Mouse (Mus musculus) CH12.LX (cell line): ENCODE results near the gene Amz2. TPM values are rescaled to one million over a fixed set of nuclear protein-coding genes. Genes with fewer than 3 reads are reported as not detected.

Source experiments
- DNase-seq: peaks from one replicate; pipeline ENCODE4 v3.0.0-alpha.2; 2013; ENCODE audit errors: extremely low read depth
- H3K27ac ChIP-seq: 2 replicates; pipeline ENCODE4 v1.5.1; 2012; ENCODE audit warnings: low read depth, mild to moderate bottlenecking, control low read depth, moderate library complexity; ENCODE audit not compliant: insufficient read depth
- H3K27me3 ChIP-seq: replicated peaks from 2 replicates; pipeline ENCODE3; 2012; ENCODE audit warnings: inconsistent platforms
- H3K36me3 ChIP-seq, 2 experiments: replicated peaks in 1 of 2; 2 replicates each; pipeline versions ENCODE3 to v1.6.1; 2012; ENCODE audit warnings: inconsistent platforms in 1 of 2, low read length in 1 of 2, mild to moderate bottlenecking in 1 of 2, mixed read lengths in 1 of 2, moderate library complexity in 1 of 2; ENCODE audit not compliant: control insufficient read depth in 1 of 2, insufficient read depth in 1 of 2
- H3K4me1 ChIP-seq, 2 experiments: 2 replicates each; pipeline ENCODE4 v1.6.1; 2012; ENCODE audit warnings: inconsistent platforms in 1 of 2, moderate library complexity in 1 of 2; ENCODE audit not compliant: insufficient read depth in 2 of 2, control insufficient read depth in 1 of 2
- H3K4me2 ChIP-seq: 2 replicates; pipeline ENCODE4 v1.6.1; 2012; ENCODE audit warnings: low read depth, mild to moderate bottlenecking, control low read depth; ENCODE audit not compliant: poor library complexity, insufficient read depth, severe bottlenecking
- H3K4me3 ChIP-seq, 3 experiments: fragments of 150-350 bp in 1 of 3; sonication (generic) in 1 of 3; replicated peaks in 1 of 3; 2 replicates each; pipeline versions ENCODE3 to v1.5.1; 2011 to 2012; ENCODE audit warnings: low read depth in 2 of 3, low read length in 2 of 3, mild to moderate bottlenecking in 2 of 3, moderate library complexity in 2 of 3, control low read depth in 1 of 3, improper control_type of control experiment in 1 of 3, inconsistent platforms in 1 of 3, mixed read lengths in 1 of 3; ENCODE audit not compliant: poor library complexity in 1 of 3
- H3K79me2 ChIP-seq: replicated peaks from 2 replicates; pipeline ENCODE4 v1.6.1; 2012; ENCODE audit warnings: mild to moderate bottlenecking, moderate library complexity; ENCODE audit not compliant: control insufficient read depth, poor library complexity, insufficient read depth, severe bottlenecking; ENCODE audit errors: extremely low read depth
- H3K9ac ChIP-seq: 2 replicates; pipeline ENCODE4 v1.6.1; 2012; ENCODE audit warnings: low read depth, mild to moderate bottlenecking, control low read depth, moderate library complexity; ENCODE audit not compliant: insufficient read depth
- H3K9me3 ChIP-seq: replicated peaks from 2 replicates; pipeline ENCODE3; 2012; ENCODE audit warnings: low read length, inconsistent platforms, mixed read lengths
- BHLHE40 ChIP-seq: IDR thresholded peaks from 2 replicates; pipeline ENCODE4 v1.6.1; 2011; ENCODE audit warnings: mild to moderate bottlenecking, low read depth, low read length, improper control_type of control experiment
- ELF1 ChIP-seq: IDR thresholded peaks from 2 replicates; pipeline ENCODE4 v1.6.1; 2014; ENCODE audit warnings: low read depth, mild to moderate bottlenecking, inconsistent platforms, low read length, improper control_type of control experiment
- EP300 ChIP-seq: IDR thresholded peaks from 2 replicates; pipeline ENCODE4 v1.6.1; 2011; ENCODE audit warnings: low read length, improper control_type of control experiment
- ETS1 ChIP-seq: conservative IDR thresholded peaks from 2 replicates; pipeline ENCODE4 v1.6.1; 2012; ENCODE audit warnings: low read depth, mild to moderate bottlenecking, inconsistent platforms, low read length, improper control_type of control experiment, moderate library complexity
- GABPA ChIP-seq: IDR thresholded peaks from 2 replicates; pipeline ENCODE4 v1.6.1; 2012; ENCODE audit warnings: low read depth, low read length, improper control_type of control experiment, inconsistent platforms; ENCODE audit not compliant: insufficient replicate concordance
- JUN ChIP-seq: IDR thresholded peaks from 2 replicates; pipeline ENCODE4 v1.6.1; 2011; ENCODE audit warnings: low read depth, mild to moderate bottlenecking, low read length, improper control_type of control experiment, moderate library complexity; ENCODE audit not compliant: insufficient read depth
- KAT2A ChIP-seq: IDR thresholded peaks from 2 replicates; pipeline ENCODE4 v1.6.1; 2012; ENCODE audit warnings: low read length, improper control_type of control experiment, inconsistent platforms; ENCODE audit not compliant: insufficient replicate concordance
- MAZ ChIP-seq: IDR thresholded peaks from 2 replicates; pipeline ENCODE4 v1.6.1; 2012; ENCODE audit warnings: low read depth, mild to moderate bottlenecking, inconsistent platforms, low read length, improper control_type of control experiment, moderate library complexity
- MEF2A ChIP-seq: IDR thresholded peaks from 2 replicates; pipeline ENCODE4 v1.6.1; 2014; ENCODE audit warnings: low read depth, mild to moderate bottlenecking, inconsistent platforms, low read length, improper control_type of control experiment, borderline replicate concordance
- MXI1 ChIP-seq: IDR thresholded peaks from 2 replicates; pipeline ENCODE4 v1.6.1; 2011; ENCODE audit warnings: mild to moderate bottlenecking, low read depth, low read length, improper control_type of control experiment
- MYC ChIP-seq: IDR thresholded peaks from 2 replicates; pipeline ENCODE4 v1.6.1; 2011; ENCODE audit warnings: low read depth, mild to moderate bottlenecking, improper control_type of control experiment, low read length
- NELFE ChIP-seq: IDR thresholded peaks from 2 replicates; pipeline ENCODE4 v1.6.1; 2011; ENCODE audit warnings: low read depth, low read length, improper control_type of control experiment
- NRF1 ChIP-seq: IDR thresholded peaks from 2 replicates; pipeline ENCODE4 v1.6.1; 2014; ENCODE audit warnings: low read depth, mild to moderate bottlenecking, inconsistent platforms, low read length, improper control_type of control experiment, moderate library complexity
- PAX5 ChIP-seq: IDR thresholded peaks from 2 replicates; pipeline ENCODE4 v1.6.1; 2012; ENCODE audit warnings: low read length, inconsistent platforms, mixed read lengths
- POLR2A ChIP-seq: IDR thresholded peaks from 2 replicates; pipeline ENCODE4 v1.6.1; 2011; ENCODE audit warnings: low read depth, mild to moderate bottlenecking, improper control_type of control experiment, low read length
- RAD21 ChIP-seq: IDR thresholded peaks from 2 replicates; pipeline ENCODE4 v1.6.1; 2011; ENCODE audit warnings: low read depth, mild to moderate bottlenecking, low read length, improper control_type of control experiment, moderate library complexity
- TCF12 ChIP-seq: IDR thresholded peaks from 2 replicates; pipeline ENCODE4 v1.6.1; 2014; ENCODE audit warnings: low read depth, mild to moderate bottlenecking, inconsistent platforms, low read length, improper control_type of control experiment
- UBTF ChIP-seq: IDR thresholded peaks from 2 replicates; pipeline ENCODE4 v1.6.1; 2012; ENCODE audit warnings: low read depth, mild to moderate bottlenecking, inconsistent platforms, low read length, improper control_type of control experiment, moderate library complexity
- ZKSCAN1 ChIP-seq: IDR thresholded peaks from 2 replicates; pipeline ENCODE4 v1.6.1; 2012; ENCODE audit warnings: low read depth, inconsistent platforms, low read length, improper control_type of control experiment, borderline replicate concordance
- ZNF384 ChIP-seq: IDR thresholded peaks from 2 replicates; pipeline ENCODE4 v1.6.1; 2012; ENCODE audit warnings: low read depth, low read length, improper control_type of control experiment, inconsistent platforms
- dilution Hi-C: fragments of 300-500 bp; cut with MboI; formaldehyde crosslinking; loops from 2 replicates; pipeline ENCODE4 v1.14.3; 2020; ENCODE audit warnings: low sequenced_read_pairs; ENCODE audit not compliant: extremely low pct_unique_long_range_greater_than_20kb, extremely low pct_ligation_motif_present
- in situ Hi-C: fragments of 300-500 bp; cut with MboI; formaldehyde crosslinking; loops from 3 replicates; pipeline ENCODE4 v1.14.3; 2019; ENCODE audit warnings: low sequenced_read_pairs, low pct_ligation_motif_present, low pct_unique_long_range_greater_than_20kb, mixed read lengths
- polyA plus RNA-seq: library from polyadenylated mRNA; unstranded; fragments of >175 nt; gene quantifications from 2 replicates; pipeline ENCODE4 v1.2.1, GENCODE M21; 2012; ENCODE audit warnings: low read depth; ENCODE audit not compliant: insufficient read length
- total RNA-seq, 2 experiments: library from RNA; depleted of rRNA; stranded (reverse); fragments of 300-350 nt in 1 of 2; fragments of >200 nt in 1 of 2; gene quantifications; 2 replicates each; pipeline ENCODE4 v1.2.3; 2012 to 2014

Amz2 gene
- total and polyA plus RNA-seq, 3 experiments: 22.3 to 23.7 (median 23.3) TPM

DNA sequence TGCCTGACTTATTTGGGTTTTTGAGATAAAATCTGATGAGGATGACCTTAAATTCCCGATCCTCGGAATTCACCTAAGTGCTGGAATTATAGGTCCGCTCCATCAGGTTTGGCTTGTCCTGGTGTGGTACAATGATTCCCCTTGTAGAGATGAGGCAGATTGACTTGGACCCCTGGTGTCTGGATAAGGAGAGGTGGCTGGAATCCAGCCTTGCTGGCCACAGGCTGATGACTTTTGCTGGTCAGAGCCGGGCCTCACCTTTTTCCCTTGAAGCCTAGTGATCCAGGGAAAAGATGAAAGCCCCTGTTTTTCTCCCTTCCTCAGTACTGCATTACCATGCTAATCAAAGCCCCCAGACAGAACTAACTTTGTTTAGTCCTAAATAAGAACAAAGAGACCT, 50.0 kb downstream of the Amz2 start:
- Histone ChIP-seq H3K9me3 (no peaks in the 10 kb centered on the region), H3K9ac (no peak overlapping the region), H3K4me1 (peaks cover 21 to 59% of the 10 kb centered on the region in 2 experiments), H3K4me3 (no peak overlapping the region), H3K27me3 (no peaks in the 10 kb centered on the region), H3K79me2 (peaks cover 5% of the 10 kb centered on the region; the same call in 1 of the 2 replicates), H3K36me3 (no peaks in the 10 kb centered on the region), H3K4me2 (no peak overlapping the region)
- DNase-seq: no peak
- in situ Hi-C loops: no loop called here
- TF ChIP-seq MXI1 (peak; percentile 11; the same call in 1 of the 2 replicates), TCF12 (no peak), EP300 (no peak), POLR2A (no peak), ELF1 (no peak)
- TF ChIP-seq, all 38 proteins: peak for 1
- dilution Hi-C loops: no loop called here
- H3K27ac ChIP-seq: no peak overlapping the region

DNA sequence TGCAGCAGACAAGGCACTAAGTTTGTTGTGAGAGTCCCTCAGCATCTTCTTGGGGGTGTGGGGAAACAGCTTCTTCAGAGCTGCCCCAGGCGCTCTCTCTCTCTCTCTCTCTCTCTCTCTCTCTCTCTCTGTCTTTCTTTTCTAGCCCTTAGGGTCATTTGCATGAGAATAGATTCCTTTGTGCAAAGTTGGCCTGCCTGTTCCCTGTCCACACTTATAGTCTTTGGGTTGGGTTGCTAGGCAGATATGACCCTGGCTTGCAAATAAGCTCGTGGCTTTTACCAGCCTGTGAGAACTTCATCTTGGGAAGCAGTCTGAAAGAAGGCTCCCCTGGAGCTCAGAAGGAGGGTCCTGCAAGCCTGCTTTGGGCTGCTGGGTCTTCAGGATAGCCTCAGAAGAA, 50.5 kb downstream of the Amz2 start:
- Histone ChIP-seq H3K4me3 (no peak overlapping the region), H3K4me2 (0 out of 2 replicates have a peak overlapping the region, but pooled peaks have one; percentile 5), H3K27me3 (no peaks in the 10 kb centered on the region), H3K36me3 (no peaks in the 10 kb centered on the region), H3K9me3 (no peaks in the 10 kb centered on the region), H3K79me2 (peaks cover 5% of the 10 kb centered on the region; the same call in 1 of the 2 replicates), H3K9ac (no peak overlapping the region), H3K4me1 (peaks cover 21 to 54% of the 10 kb centered on the region in 2 experiments), H3K27ac (no peak overlapping the region)
- peak; percentile 20 for DNase-seq
- in situ Hi-C loops: no loop called here
- TF ChIP-seq JUN: no peak
- TF ChIP-seq MYC: no peak
- no peak for TF ChIP-seq NRF1
- TF ChIP-seq ETS1: no peak
- TF ChIP-seq POLR2A: no peak
- no peak for TF ChIP-seq MAZ
- TF ChIP-seq TCF12: no peak
- no peak for TF ChIP-seq GABPA
- no peak for TF ChIP-seq KAT2A
- TF ChIP-seq MEF2A: no peak
- no peak for TF ChIP-seq UBTF
- no peak for TF ChIP-seq NELFE
- TF ChIP-seq ZNF384: no peak
- TF ChIP-seq MXI1: no peak
- TF ChIP-seq BHLHE40: no peak
- no peak for TF ChIP-seq ZKSCAN1
- no peak for TF ChIP-seq PAX5
- TF ChIP-seq RAD21: no peak
- dilution Hi-C loops: no loop called here
